Mouse (Mus musculus) stomach, postnatal 0 days (tissue): Measurements from ENCODE around the gene Poc1a. TPM values are rescaled to one million over a fixed set of nuclear protein-coding genes. Genes with fewer than 3 reads are reported as not detected.

Experiments
- ATAC-seq: fragments of 200-750 bp; cut with Nextera tagmentation; 2 replicates; pipeline ENCODE4 v1.8.0; 2017; ENCODE audit not compliant: low FRiP score, low TSS enrichment
- DNase-seq: peaks from one replicate; pipeline ENCODE4 v3.0.0-alpha.2; 2016; ENCODE audit warnings: low spot score
- H3K27ac ChIP-seq: fragments of 300-500 bp; sonication (generic); replicated peaks from 2 replicates; pipeline ENCODE4 v1.5.1; 2014; ENCODE audit warnings: mild to moderate bottlenecking, control low read depth
- H3K27me3 ChIP-seq: fragments of 300-500 bp; sonication (generic); 2 replicates; pipeline ENCODE4 v1.6.1; 2014; ENCODE audit warnings: low read length; ENCODE audit not compliant: control insufficient read depth, insufficient read depth
- H3K36me3 ChIP-seq: fragments of 300-500 bp; sonication (generic); 2 replicates; pipeline ENCODE4 v1.6.1; 2014; ENCODE audit warnings: low read length, mixed read lengths; ENCODE audit not compliant: control insufficient read depth, insufficient read depth
- H3K4me1 ChIP-seq: fragments of 300-500 bp; sonication (generic); replicated peaks from 2 replicates; pipeline ENCODE4 v1.6.1; 2014; ENCODE audit warnings: antibody characterized with exemption; ENCODE audit not compliant: control insufficient read depth, insufficient read depth
- H3K4me2 ChIP-seq: fragments of 300-500 bp; sonication (generic); replicated peaks from 2 replicates; pipeline ENCODE4 v1.6.1; 2014; ENCODE audit warnings: low read depth, mild to moderate bottlenecking, control low read depth, moderate library complexity
- H3K4me3 ChIP-seq: fragments of 300-500 bp; sonication (generic); 2 replicates; pipeline ENCODE4 v1.5.1; 2014; ENCODE audit warnings: low read depth, low read length, control low read depth
- H3K9ac ChIP-seq: fragments of 300-500 bp; sonication (generic); 2 replicates; pipeline ENCODE4 v1.6.1; 2014; ENCODE audit warnings: mild to moderate bottlenecking, low read length, control low read depth, mixed read lengths
- H3K9me3 ChIP-seq: fragments of 300-500 bp; sonication (generic); 2 replicates; pipeline ENCODE4 v1.6.1; 2016; ENCODE audit warnings: low read length; ENCODE audit not compliant: control insufficient read depth
- CTCF ChIP-seq: IDR thresholded peaks from 2 replicates; pipeline ENCODE4 v1.5.1; 2016; ENCODE audit warnings: antibody characterized with exemption, low read depth, mild to moderate bottlenecking, moderate library complexity
- EP300 ChIP-seq: optimal IDR thresholded peaks from 2 replicates; pipeline ENCODE3; 2016; ENCODE audit warnings: antibody characterized with exemption
- WGBS: fragments of 180-500 bp; shearing (Covaris S2); extraction: QIAGEN DNeasy Blood & Tissue Kit; methylation state at CpG from one replicate; pipeline ENCODE4 v1.1.7; 2014; 5-methylcytosine and 5-hydroxymethylcytosine counted together
- polyA plus RNA-seq: library from polyadenylated mRNA; unstranded; fragments of >200 nt; fragmentation: Nextera tagmentation; extraction: Ambion mirVana; gene quantifications from 2 replicates; pipeline ENCODE4 v1.2.1, GENCODE M21; 2015

The Poc1a gene
- polyA plus RNA-seq, 1 experiment from 2014 or later = 13.3 TPM

DNA sequence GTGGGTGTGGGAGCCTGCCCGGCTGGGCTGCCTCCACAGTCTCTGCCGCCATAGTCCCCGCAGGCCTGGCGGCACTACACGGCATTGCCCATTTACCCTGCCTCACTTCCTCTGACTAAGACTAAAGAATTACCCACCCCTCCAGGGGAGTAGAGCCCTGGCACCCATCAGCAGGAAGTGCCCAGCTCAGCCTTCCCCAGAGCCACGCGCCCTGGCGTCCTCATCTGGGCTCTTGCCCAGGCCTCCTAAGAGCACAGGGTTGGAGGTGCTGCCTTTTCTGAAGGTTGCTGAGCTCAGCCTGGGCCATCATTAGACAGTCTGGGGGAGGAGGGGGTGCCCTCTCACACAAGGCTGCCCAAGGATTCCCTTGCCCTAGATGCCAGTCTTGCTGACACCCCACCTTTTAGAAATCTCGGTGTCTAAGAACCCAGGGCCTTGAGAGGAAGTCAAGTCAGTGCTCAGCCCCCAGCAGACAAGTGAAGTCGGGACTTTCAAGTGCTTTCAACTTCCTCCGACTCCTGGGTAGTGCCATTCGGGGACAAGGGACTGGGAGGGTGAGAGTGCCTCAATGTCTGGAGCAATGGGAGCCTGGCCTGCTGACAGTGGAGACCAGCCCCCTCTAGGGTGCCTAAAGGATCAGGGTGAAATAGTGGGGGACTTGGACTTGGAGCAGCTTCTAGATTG lies 105.5 kb downstream of the Poc1a start:
- H3K4me2 ChIP-seq = no peak overlapping the region
- 81% methylated on average over 12 of the region's 12 CpGs for WGBS
- ATAC-seq (no peak), DNase-seq (no peak)
- no peaks in the 10 kb centered on the region for H3K9me3 ChIP-seq
- H3K27me3 ChIP-seq = no peaks in the 10 kb centered on the region
- no peak overlapping the region for H3K9ac ChIP-seq
- H3K4me3 ChIP-seq = no peak overlapping the region
- TF ChIP-seq EP300 (no peak), CTCF (no peak)
- no peaks in the 10 kb centered on the region for H3K36me3 ChIP-seq
- no peak overlapping the region for H3K27ac ChIP-seq
- no peaks in the 10 kb centered on the region for H3K4me1 ChIP-seq

DNA sequence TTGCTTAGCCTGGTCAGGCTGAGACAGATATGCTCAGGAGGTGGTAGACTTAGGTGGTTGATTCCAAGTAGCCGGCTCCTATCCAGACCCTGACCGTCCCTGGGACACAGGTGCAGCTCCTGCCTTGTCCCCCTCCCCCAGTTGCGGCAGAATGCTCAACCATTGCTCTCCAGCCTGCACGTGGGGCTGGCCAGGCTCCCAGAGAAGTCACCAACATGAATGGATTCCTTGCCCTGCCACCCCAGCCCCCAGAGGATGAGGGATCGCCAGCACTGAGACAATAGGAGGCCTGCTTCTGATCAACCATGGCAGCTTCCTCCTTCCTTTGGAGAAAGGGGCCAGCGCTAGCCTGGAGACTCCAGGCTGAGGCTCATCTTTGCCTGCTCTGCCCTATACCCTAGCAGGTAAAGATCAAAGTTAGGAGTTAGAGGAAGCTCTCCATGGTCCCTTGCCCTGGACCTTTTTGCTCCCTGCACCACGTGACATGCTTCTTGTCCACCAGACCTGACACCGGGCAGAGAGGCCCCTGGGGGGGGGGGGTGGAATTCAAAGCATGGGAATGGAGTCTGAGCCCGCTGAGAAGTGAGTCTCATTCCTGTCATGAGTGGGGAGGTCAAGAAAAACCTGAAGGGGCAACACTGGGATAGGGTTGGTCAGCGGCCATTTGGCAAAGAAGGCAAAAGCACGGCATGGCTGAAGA lies 112.1 kb downstream of the Poc1a start:
- WGBS = 75% methylated on average over 11 of the region's 11 CpGs
- H3K4me1 ChIP-seq = no peaks in the 10 kb centered on the region
- H3K9me3 ChIP-seq = no peaks in the 10 kb centered on the region
- DNase-seq (no peak), ATAC-seq (no peak)
- H3K36me3 ChIP-seq = no peaks in the 10 kb centered on the region
- no peak overlapping the region for H3K4me2 ChIP-seq
- H3K9ac ChIP-seq = no peak overlapping the region
- no peak overlapping the region for H3K27ac ChIP-seq
- TF ChIP-seq EP300 (no peak), CTCF (no peak)
- no peak overlapping the region for H3K4me3 ChIP-seq
- no peaks in the 10 kb centered on the region for H3K27me3 ChIP-seq

DNA sequence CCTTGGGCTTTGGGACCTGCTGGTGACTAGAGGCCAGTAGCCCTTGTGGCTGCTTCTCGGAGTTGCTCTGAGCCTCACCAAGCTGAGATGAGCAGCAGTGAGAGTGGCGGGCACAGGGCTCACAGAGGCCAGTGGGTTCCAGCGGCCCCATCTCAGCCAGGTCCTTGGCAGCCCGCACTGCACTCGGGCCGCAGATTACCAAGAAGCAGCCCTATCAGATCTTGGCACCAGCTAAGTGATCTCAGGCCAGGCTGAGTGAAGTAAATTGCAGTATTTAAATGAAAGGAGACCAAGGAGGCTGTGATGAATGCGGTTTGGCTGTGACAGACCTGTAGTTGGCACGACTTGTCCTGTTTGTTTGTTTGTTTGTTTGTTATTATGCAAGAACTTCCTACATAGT lies 112.7 kb downstream of the Poc1a start:
- Histone ChIP-seq H3K4me2 (no peak overlapping the region), H3K9me3 (no peaks in the 10 kb centered on the region), H3K9ac (no peak overlapping the region), H3K4me3 (no peak overlapping the region), H3K27me3 (no peaks in the 10 kb centered on the region), H3K27ac (no peak overlapping the region), H3K4me1 (no peaks in the 10 kb centered on the region), H3K36me3 (no peaks in the 10 kb centered on the region)
- 79% methylated on average over 8 of the region's 8 CpGs for WGBS
- no peak for TF ChIP-seq CTCF
- no peak for TF ChIP-seq EP300
- DNase-seq = no peak
- no peak for ATAC-seq

DNA sequence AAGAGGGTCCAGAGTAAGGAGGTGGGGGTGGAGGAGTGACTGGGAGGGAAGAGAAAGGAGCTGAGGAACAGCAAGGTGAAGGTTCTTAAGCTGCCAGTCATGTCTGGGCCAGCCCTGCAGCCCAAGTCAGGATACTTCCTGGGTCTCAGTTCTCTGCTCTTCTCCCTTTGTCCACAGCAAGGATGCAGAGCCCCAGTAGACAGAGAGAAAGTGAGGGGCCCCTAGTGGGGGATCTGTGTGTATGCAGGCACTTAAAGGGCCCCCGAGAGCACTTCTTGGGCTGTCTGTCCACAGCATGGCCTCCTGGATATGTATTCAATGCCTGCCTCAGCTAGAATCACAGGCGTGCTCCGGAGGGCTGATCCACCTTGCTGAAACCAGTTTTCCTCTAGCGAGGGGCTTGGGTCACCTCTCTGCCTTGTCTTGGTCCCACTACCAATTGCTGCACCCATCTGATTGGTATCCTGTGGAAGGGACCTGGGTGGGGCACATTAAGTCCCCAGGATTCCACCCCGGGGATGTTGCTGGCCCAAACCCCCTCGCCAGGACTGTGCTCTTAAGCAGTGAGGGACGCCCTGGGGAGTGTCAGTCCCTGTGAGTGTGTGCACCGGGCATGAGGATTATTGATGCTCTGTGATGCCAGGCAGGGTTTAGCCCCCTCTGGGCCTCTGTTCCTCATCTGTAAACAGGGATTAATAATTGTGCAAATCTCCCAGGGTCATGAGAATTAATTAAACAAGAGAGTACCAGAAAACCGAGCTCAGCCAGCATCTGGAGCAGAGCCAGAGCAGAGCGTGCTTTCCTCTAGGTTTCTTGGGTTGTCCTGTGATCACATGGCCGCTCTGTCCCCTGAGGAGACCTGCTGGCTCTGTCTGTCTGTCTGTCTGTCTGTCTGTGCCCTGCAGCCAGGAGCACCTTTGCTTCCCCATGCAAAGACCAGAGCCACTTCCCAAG lies 114.1 kb downstream of the Poc1a start:
- Histone ChIP-seq H3K4me1 (no peaks in the 10 kb centered on the region), H3K4me3 (no peak overlapping the region), H3K9ac (peak overlapping the region; percentile 31; the same call in 1 of the 2 replicates), H3K4me2 (no peak overlapping the region), H3K9me3 (no peaks in the 10 kb centered on the region), H3K27me3 (no peaks in the 10 kb centered on the region), H3K27ac (peak overlapping the region; percentile 18; the same call in 1 of the 2 replicates), H3K36me3 (no peaks in the 10 kb centered on the region)
- ATAC-seq (peak; percentile 56), DNase-seq (peak; percentile 39)
- WGBS = 40% methylated on average over 11 of the region's 11 CpGs
- no peak for TF ChIP-seq EP300
- TF ChIP-seq CTCF = peak; percentile 65

DNA sequence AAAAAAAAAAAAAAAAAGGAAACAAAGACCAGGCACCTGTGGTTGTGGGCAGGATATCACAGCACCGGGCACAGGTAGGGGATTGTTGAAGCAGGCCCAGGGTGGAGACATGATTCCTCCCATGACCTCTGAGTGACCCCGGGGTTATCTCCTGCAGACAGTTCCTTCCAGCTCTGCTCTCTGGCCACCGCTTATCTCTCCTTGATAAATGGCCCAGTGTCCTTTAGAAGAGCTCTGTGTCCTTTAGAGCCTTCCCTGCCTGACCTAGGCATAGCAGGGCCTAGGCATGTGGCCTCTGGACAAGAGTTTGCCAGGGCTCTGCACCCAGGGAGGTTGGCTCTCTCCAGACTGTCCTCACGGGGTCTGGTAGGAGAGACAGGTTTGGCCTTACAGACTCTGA lies 116.9 kb downstream of the Poc1a start:
- Histone ChIP-seq H3K4me3 (no peak overlapping the region), H3K9me3 (no peaks in the 10 kb centered on the region), H3K27ac (no peak overlapping the region), H3K9ac (no peak overlapping the region; the same call in 1 of the 2 replicates), H3K4me1 (no peaks in the 10 kb centered on the region), H3K4me2 (no peak overlapping the region), H3K36me3 (no peaks in the 10 kb centered on the region), H3K27me3 (no peaks in the 10 kb centered on the region)
- no peak for ATAC-seq
- no peak for DNase-seq
- 52% methylated on average over 4 of the region's 4 CpGs for WGBS
- TF ChIP-seq EP300 = no peak
- no peak for TF ChIP-seq CTCF
